Mouse (Mus musculus) bone marrow macrophage, adult 2 months (primary cell): ENCODE measurements around the gene Pcif1.

Experiments used
- CTCF ChIP-seq: IDR thresholded peaks from 2 replicates; pipeline ENCODE4 v1.5.1; 2012; ENCODE audit warnings: low read depth, mild to moderate bottlenecking, low read length, moderate library complexity
- POLR2A ChIP-seq: IDR thresholded peaks from 2 replicates; pipeline ENCODE4 v1.6.1; 2012; ENCODE audit warnings: mild to moderate bottlenecking, low read depth, low read length, borderline replicate concordance

GRCm38 (mm10) chr2:164850061-164850460 is 29.0 kb upstream of the Pcif1 start:
- TF ChIP-seq CTCF (no peak), POLR2A (no peak)
